Mouse (Mus musculus) G1E (cell line): ENCODE measurements at regions not wholly inside any gene's neighbourhood (a gene's known extent, or its start where the extent isn't known, plus 50 kb on each side); places are given as distances from the start of the nearest gene placed in this dataset.

ENCODE experiments used
- ATAC-seq: 2 replicates; pipeline ENCODE4 v1.8.0; 2016; ENCODE audit warnings: mild to moderate bottlenecking; ENCODE audit not compliant: insufficient number of reproducible peaks, poor library complexity, low FRiP score, severe bottlenecking; ENCODE audit errors: extremely low read depth
- DNase-seq: peaks from one replicate; pipeline ENCODE4 v3.0.0; 2012; ENCODE audit warnings: low spot score
- H3K27me3 ChIP-seq: 2 replicates; pipeline ENCODE4 v1.6.1; 2012; ENCODE audit warnings: mild to moderate bottlenecking, low read length, inconsistent platforms; ENCODE audit not compliant: insufficient read depth
- H3K36me3 ChIP-seq: replicated peaks from 2 replicates; pipeline ENCODE3; 2012; ENCODE audit warnings: mild to moderate bottlenecking, inconsistent platforms
- H3K4me1 ChIP-seq: 2 replicates; pipeline ENCODE4 v1.6.1; 2012; ENCODE audit warnings: low read depth, low read length, inconsistent platforms, mixed read lengths; ENCODE audit not compliant: insufficient read depth
- H3K4me3 ChIP-seq: 2 replicates; pipeline ENCODE4 v1.5.1; 2012; ENCODE audit warnings: low read depth, mild to moderate bottlenecking, inconsistent platforms, low read length, moderate library complexity, mixed read lengths
- H3K9me3 ChIP-seq: replicated peaks from 2 replicates; pipeline ENCODE4 v1.6.1; 2012; ENCODE audit warnings: inconsistent platforms
- CTCF ChIP-seq: IDR thresholded peaks from 2 replicates; pipeline ENCODE4 v1.5.1; 2012; ENCODE audit warnings: low read depth, low read length, inconsistent platforms, mixed read lengths
- GATA1 ChIP-seq: IDR thresholded peaks from 2 replicates; pipeline ENCODE4 v1.6.1; 2012; ENCODE audit warnings: borderline replicate concordance, low read length, inconsistent platforms, mixed read lengths
- GATA2 ChIP-seq: IDR thresholded peaks from 2 replicates; pipeline ENCODE4 v1.6.1; 2012; ENCODE audit warnings: low read depth, low read length, inconsistent platforms, borderline replicate concordance
- POLR2AphosphoS5 ChIP-seq: IDR thresholded peaks from 2 replicates; pipeline ENCODE4 v1.6.1; 2012; ENCODE audit warnings: low read depth, low read length, inconsistent platforms; ENCODE audit not compliant: insufficient replicate concordance
- TAL1 ChIP-seq: conservative IDR thresholded peaks from 2 replicates; pipeline ENCODE4 v1.6.1; 2012; ENCODE audit warnings: low read depth, low read length, inconsistent platforms, mixed read lengths

DNA sequence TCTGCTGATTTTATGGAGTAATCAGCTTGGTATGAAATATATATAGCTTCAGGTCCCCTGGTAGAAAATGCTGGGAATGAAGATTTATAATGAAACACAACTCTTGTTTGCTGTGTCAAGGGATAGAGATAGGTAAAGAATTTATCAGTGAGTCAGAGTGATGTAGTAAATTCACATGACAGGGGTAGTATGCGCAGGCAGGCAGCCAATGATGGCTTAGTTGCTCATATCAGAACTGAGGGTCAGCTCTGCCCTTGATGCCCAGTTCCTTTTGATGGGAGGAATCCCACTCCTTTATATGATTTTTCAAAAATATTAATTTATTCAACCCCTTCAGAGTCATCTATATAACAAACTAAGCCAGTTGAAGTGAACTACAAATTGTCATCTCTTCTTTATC is 729.6 kb upstream of the Sel1l start:
- TF ChIP-seq POLR2AphosphoS5 (no peak), TAL1 (no peak), GATA2 (no peak), GATA1 (no peak), CTCF (no peak)
- no peaks in the 10 kb centered on the region for H3K36me3 ChIP-seq

More for the DNA sequence above, 729.6 kb upstream of the Sel1l start:
- no peak for ATAC-seq
- DNase-seq: no peak
- Histone ChIP-seq H3K4me3 (no peak overlapping the region), H3K9me3 (peaks cover 3% of the 10 kb centered on the region; the same call in 1 of the 2 replicates), H3K4me1 (no peaks in the 10 kb centered on the region), H3K27me3 (no peaks in the 10 kb centered on the region)
